Mouse (Mus musculus) thymus, postnatal 36 days (tissue): ENCODE results near the gene Gm49450.
"Not testable (repeated sequence)": the region's sequence is repeated elsewhere in the genome, so short reads cannot be mapped to it uniquely, and the experiment has no call there.

Experiments
- DNase-seq, 2 experiments: peaks; one replicate each; pipeline ENCODE4 v3.0.0; 2022; ENCODE audit warnings: mixed read lengths in 2 of 2

Gm49450 gene

GRCm38 (mm10) chr15:98954425-98955253, 1.3 kb upstream of the Gm49450 start:
- DNase-seq = no peak

- peak; percentile 88 to 89 for DNase-seq
Measured at GRCm38 (mm10) chr15:98952751-98953400, 475 bp downstream of the Gm49450 start.

GRCm38 (mm10) chr15:98952063-98952455, 1.3 kb downstream of the Gm49450 start:
- no peak for DNase-seq

GRCm38 (mm10) chr15:98951122-98952062, 2.0 kb downstream of the Gm49450 start:
- DNase-seq = not testable (repeated sequence)

- no peak for DNase-seq
Measured at GRCm38 (mm10) chr15:98949607-98949892, 3.8 kb downstream of the Gm49450 start.

- no peak for DNase-seq
Measured at GRCm38 (mm10) chr15:98948857-98949606, 4.3 kb downstream of the Gm49450 start.

- DNase-seq = no peak
Measured at GRCm38 (mm10) chr15:98948382-98948781, 5.0 kb downstream of the Gm49450 start.

- DNase-seq = no peak
Measured at GRCm38 (mm10) chr15:98947884-98948283, 5.5 kb downstream of the Gm49450 start.

- no peak for DNase-seq
Measured at GRCm38 (mm10) chr15:98943133-98943532, 10.2 kb downstream of the Gm49450 start.

GRCm38 (mm10) chr15:98942081-98942480, 11.3 kb downstream of the Gm49450 start:
- no peak for DNase-seq

- no peak for DNase-seq
Measured at GRCm38 (mm10) chr15:98941539-98941938, 11.8 kb downstream of the Gm49450 start.

- DNase-seq = no peak
Measured at GRCm38 (mm10) chr15:98940816-98941215, 12.5 kb downstream of the Gm49450 start.

- peak; percentile 84 to 91 for DNase-seq
Measured at GRCm38 (mm10) chr15:98934217-98934839, 19.0 kb downstream of the Gm49450 start, which contains the start of gene Tuba1b. Gene Tuba1b (minus strand): TSS chr15:98934565.

GRCm38 (mm10) chr15:98933833-98934216, 19.5 kb downstream of the Gm49450 start:
- peak; percentile 93 to 96 for DNase-seq

- peak; percentile 19 to 52 for DNase-seq
Measured at GRCm38 (mm10) chr15:98933004-98933671, 20.2 kb downstream of the Gm49450 start.

- DNase-seq = no peak
Measured at GRCm38 (mm10) chr15:98930998-98931397, 22.4 kb downstream of the Gm49450 start.

- DNase-seq = no peak
Measured at GRCm38 (mm10) chr15:98930017-98930734, 23.2 kb downstream of the Gm49450 start.

- DNase-seq = peak in 1 of 2 experiments; percentile 18
Measured at GRCm38 (mm10) chr15:98928598-98929240, 24.6 kb downstream of the Gm49450 start.

GRCm38 (mm10) chr15:98927566-98927965, 25.8 kb downstream of the Gm49450 start:
- no peak for DNase-seq

- no peak for DNase-seq
Measured at GRCm38 (mm10) chr15:98924682-98925081, 28.7 kb downstream of the Gm49450 start.
